ENCODE assay signal across 18 mouse cellular contexts in genomic region chr11:84193249-84193648, GRCm38 (mm10). TPM values are rescaled to one million over a fixed set of nuclear protein-coding genes. Genes with fewer than 3 reads are reported as not detected.
DNase-seq lines count a peak whose midpoint lies in the region; ATAC-seq and TF ChIP-seq lines count a peak whose summit lies in the region.
"Had no signal": no experiment of that assay in that cellular context is flagged by ENCODE, and none has a peak within 500 bp of the region (broad histone marks: within the 10 kb centered on the region; RNA-seq: fewer than 3 reads in every experiment).

No protein-coding gene starts in this region.

- peaks cover 10% of the 10 kb centered on the region for H3K36me3 ChIP-seq in ES-Bruce4 (ENCODE audit: control insufficient read depth, insufficient read depth, low read length, poor library complexity, severe bottlenecking)

- no peak for DNase-seq in layer of hippocampus, adult 2 months (ENCODE audit: low spot score in 2 of 2)
- no peak for DNase-seq in layer of hippocampus, adult 18-20 months (ENCODE audit: low spot score in 2 of 2)
- DNase-seq in brain, embryonic 14.5 days (ENCODE audit: low read depth), result no peak
- DNase-seq in kidney, postnatal 10 days, result peak; percentile 57
- DNase-seq in spleen, postnatal 10 days (ENCODE audit: low spot score in 2 of 2), result no peak
- no peak for DNase-seq in adrenal gland, postnatal 4 days (ENCODE audit: low spot score in 2 of 2)
- DNase-seq: adrenal gland, postnatal 14 days; cerebellum, adult 11 months; heart, adult 11 months; spleen, adult 18-20 months had no signal

- no peak for TF ChIP-seq EP300 in ES-Bruce4 (IDR thresholded peaks at IDR 0.05; ENCODE audit: insufficient read depth, low read depth, low read length)

- no peak overlapping the region for H3K9ac ChIP-seq in ES-Bruce4 (ENCODE audit: low read depth, poor library complexity, severe bottlenecking)
- H3K9ac ChIP-seq: lung, embryonic 15.5 days; midbrain, embryonic 12.5 days had no signal

- H3K9me3 ChIP-seq in ES-Bruce4 (replicated peaks; ENCODE audit: control insufficient read depth, insufficient read depth, low read length, poor library complexity, severe bottlenecking), result no peaks in the 10 kb centered on the region
- H3K9me3 ChIP-seq: lung, embryonic 15.5 days; midbrain, embryonic 12.5 days had no signal

- no peak for TF ChIP-seq POLR2A in ES-Bruce4 (IDR thresholded peaks at IDR 0.05; ENCODE audit: insufficient read depth, low read length)
- TF ChIP-seq POLR2A in brain, embryonic 14.5 days (IDR thresholded peaks at IDR 0.05; ENCODE audit: borderline replicate concordance, extremely low read depth, insufficient read depth, insufficient read length, poor library complexity, severe bottlenecking), result no peak

- H3K4me1 ChIP-seq in ES-Bruce4 (ENCODE audit: control insufficient read depth, insufficient read depth, low read length), result no peaks in the 10 kb centered on the region
- H3K4me1 ChIP-seq: lung, embryonic 15.5 days; midbrain, embryonic 12.5 days had no signal

- ATAC-seq in monocyte, adult 5-6 weeks (replicated peaks; ENCODE audit: insufficient number of reproducible peaks, low FRiP score, low TSS enrichment, poor library complexity, severe bottlenecking), result no peak

- H3K27ac ChIP-seq in layer of hippocampus, adult 2 months, result no peak overlapping the region
- no peak overlapping the region for H3K27ac ChIP-seq in ES-Bruce4 (ENCODE audit: insufficient read depth, low read length)
- H3K27ac ChIP-seq: lung, embryonic 15.5 days; midbrain, embryonic 12.5 days had no signal

- H3K4me3 ChIP-seq in layer of hippocampus, adult 2 months, result no peak overlapping the region
- no peak overlapping the region for H3K4me3 ChIP-seq in ES-Bruce4 (ENCODE audit: low read depth, low read length)
- H3K4me3 ChIP-seq: erythroblast, embryonic 14.5 days; lung, embryonic 15.5 days; midbrain, embryonic 12.5 days had no signal

- TF ChIP-seq CTCF in layer of hippocampus, adult 2 months (conservative IDR thresholded peaks at IDR 0.05), result peak; percentile 57
- TF ChIP-seq CTCF in ES-Bruce4 (IDR thresholded peaks at IDR 0.05; ENCODE audit: low read depth, low read length), result peak; percentile 21
- TF ChIP-seq CTCF in brain, embryonic 14.5 days (IDR thresholded peaks at IDR 0.05; ENCODE audit: borderline replicate concordance, extremely low read depth, insufficient read depth, insufficient read length), result peak; percentile 23; the same call in 1 of the 2 replicates

- H3K27me3 ChIP-seq in ES-Bruce4 (ENCODE audit: control insufficient read depth, insufficient read depth, low read length, poor library complexity, severe bottlenecking), result no peaks in the 10 kb centered on the region
- H3K27me3 ChIP-seq: lung, embryonic 15.5 days; midbrain, embryonic 12.5 days had no signal

RNA-seq across cellular contexts. Expression of gene Gm11437, which starts 26.0 kb away (rescaled TPM):
- total RNA-seq in layer of hippocampus, adult 2 months (2021), result not detected
- total RNA-seq in layer of hippocampus, adult 18-20 months (2021), result not detected
- not detected in 2 replicates for polyA plus RNA-seq in ES-Bruce4 (2011; ENCODE audit: insufficient read depth, insufficient read length, low read depth, missing spikeins)
- 0.08 TPM in 1 of 2 replicates, not detected in the other for polyA plus RNA-seq in brain, embryonic 14.5 days (2012; rRNA removed)
- not detected in 3 replicates for total RNA-seq in monocyte, adult 5-6 weeks (2017)
- total RNA-seq in adrenal gland, postnatal 4 days (2021), result not detected
- total RNA-seq: left cerebral cortex, postnatal 14 days had no signal
- polyA plus RNA-seq: erythroblast, embryonic 14.5 days; hindbrain, embryonic 11.5 days; midbrain, embryonic 12.5 days; testis, adult 2 months had no signal
